Mouse (Mus musculus) left cerebral cortex, adult 2 months (tissue): ENCODE measurements around the gene Pdk2. TPM values are rescaled to one million over a fixed set of nuclear protein-coding genes. Genes with fewer than 3 reads are reported as not detected.

Experiments used
- DNase-seq, 2 experiments: peaks; one replicate each; pipeline ENCODE4 v3.0.0; 2021 to 2022; ENCODE audit warnings: low spot score in 2 of 2, mixed read lengths in 1 of 2; ENCODE audit errors: extremely low spot score in 1 of 2
- H3K27ac ChIP-seq: fragments of 200-600 bp; 2 replicates; pipeline ENCODE4 v1.8.1; 2022
- H3K4me3 ChIP-seq: fragments of 200-600 bp; 2 replicates; pipeline ENCODE4 v1.8.1; 2022
- CTCF ChIP-seq: fragments of 200-600 bp; IDR thresholded peaks from 2 replicates; pipeline ENCODE4 v1.8.1; 2022; ENCODE audit warnings: antibody characterized with exemption, mild to moderate bottlenecking, moderate library complexity
- intact Hi-C: fragments of 180-260 bp; cut with DNase I; formaldehyde crosslinking; loops from one replicate; pipeline ENCODE4 v1.15.1; 2025
- total RNA-seq, 2 experiments: library from RNA; stranded (reverse); gene quantifications; 2 replicates each; pipeline ENCODE4 v1.2.3; 2021

Gene Pdk2
- total RNA-seq, 2 experiments from 2014 or later: 109 to 112 TPM

DNA sequence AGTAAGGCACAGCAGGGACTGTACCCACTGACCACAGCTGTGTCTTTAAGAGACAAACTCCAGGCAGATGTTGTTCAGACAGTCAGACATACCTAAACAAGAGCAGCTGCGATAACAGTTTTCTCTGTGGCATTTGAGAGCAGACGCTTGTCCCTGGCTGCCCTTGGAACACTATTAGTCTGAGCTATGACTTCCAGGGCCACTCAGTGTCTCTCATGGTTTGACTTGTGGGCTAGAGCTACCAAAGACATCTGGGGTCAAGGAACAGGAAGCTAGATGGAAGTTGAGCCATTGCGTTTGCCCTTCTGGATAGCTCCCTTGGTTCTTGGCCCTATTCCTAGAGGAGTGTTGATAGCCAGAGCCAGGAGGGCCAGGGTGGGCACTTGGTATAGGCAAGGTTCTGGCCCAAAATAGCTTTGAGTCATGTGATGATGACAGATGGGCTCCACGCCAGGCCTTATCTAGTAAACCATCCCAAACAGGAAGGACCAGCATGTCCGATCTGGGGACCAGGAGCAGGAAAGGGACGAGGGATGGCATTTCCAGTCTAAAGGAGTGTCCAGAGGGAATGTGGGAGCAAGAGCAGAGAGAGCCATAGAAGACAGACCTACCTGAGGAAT is 38.2 kb upstream of the Pdk2 start:
- no peak overlapping the region for H3K4me3 ChIP-seq
- H3K27ac ChIP-seq: no peak overlapping the region
- no peak for DNase-seq
- no peak for TF ChIP-seq CTCF
- intact Hi-C loops: no loop called here

DNA sequence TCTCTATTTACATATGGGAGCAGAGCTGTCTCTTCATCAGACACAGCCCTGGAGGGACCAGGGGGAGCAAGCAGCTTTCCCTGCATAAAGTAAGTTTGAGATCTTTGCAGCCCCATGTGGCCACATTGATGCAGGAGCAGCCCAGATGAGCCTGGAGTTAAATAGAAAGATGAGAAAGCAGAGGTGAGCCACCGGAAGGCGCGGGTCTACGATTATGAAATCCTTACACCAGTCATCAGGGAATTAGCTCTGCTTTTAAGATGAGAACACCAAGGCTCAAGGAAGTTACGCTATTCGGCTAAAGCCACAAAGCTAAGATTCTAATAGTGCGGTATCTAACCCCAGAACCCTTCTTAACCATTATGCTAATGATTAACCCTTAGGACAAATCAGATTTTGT is 36.8 kb upstream of the Pdk2 start:
- no peak for TF ChIP-seq CTCF
- no peak for DNase-seq
- Histone ChIP-seq H3K4me3 (no peak overlapping the region), H3K27ac (no peak overlapping the region)
- intact Hi-C loops: no loop called here

DNA sequence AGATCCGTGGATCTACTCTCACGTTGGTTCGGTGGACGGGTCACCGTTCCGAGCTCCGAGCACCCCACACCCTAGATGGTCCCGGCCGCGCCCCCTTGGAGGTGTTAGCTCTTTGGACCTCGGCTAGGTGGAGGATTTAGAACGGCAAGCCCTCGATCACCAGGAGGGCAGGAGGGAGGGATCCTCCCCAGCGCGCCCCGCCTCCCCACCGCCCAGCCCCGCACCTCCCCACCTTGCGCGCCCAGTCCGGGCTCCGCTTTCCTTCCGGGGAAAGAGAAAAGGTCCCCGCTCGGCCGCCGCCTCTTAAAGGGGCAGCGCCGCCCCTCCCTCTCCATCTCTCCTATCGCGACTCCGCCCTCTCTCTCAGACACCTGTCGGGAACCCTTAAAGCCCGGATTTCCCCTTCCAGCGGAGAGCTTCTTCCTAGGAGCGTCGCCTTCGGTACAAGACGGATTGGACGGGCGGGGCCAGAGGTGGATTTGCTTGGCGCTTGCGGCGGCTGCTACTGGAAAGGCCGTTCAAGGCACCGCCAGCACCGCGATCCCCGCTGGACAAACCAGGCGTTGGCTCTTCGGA is 35.5 kb upstream of the Pdk2 start, which contains the start of gene Itga3:
Itga3 (minus strand) TSS at position 266 of the 576 bp plus-strand sequence.
- Histone ChIP-seq H3K27ac (peak within 1 kb of the TSS; percentile 79), H3K4me3 (peak within 1 kb of the TSS; percentile 60)
- peak; percentile 53 to 61 for DNase-seq
- intact Hi-C loops: loop anchor here (1.0 kb wide), 1 partner anchor 29 kb away; no protein-coding TSS in a partner anchor
- TF ChIP-seq CTCF: no peak

DNA sequence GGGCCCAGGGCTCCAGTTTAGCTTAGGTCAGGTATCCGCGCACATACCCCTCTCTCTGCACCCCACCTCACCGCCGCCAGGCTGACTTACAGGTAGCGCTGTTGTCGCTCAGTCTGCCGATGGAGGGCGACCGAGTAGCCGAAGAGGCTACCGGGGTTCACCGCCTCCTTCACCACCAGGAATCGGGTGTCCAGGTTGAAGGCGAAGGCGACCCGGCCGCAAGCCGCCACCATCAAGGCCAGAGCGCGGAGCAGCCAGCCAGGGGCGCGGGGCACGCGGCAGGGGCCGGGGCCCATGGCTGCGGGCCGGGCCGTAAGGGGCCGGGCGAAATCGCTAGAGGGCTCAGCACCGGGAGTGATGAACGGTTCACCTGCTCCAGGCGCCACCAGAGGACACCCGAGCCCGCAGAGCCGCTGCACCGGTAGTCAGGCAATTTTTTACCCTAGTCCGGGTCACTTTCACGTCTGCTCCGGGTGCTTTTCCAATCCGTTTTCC is 34.9 kb upstream of the Pdk2 start:
- H3K27ac ChIP-seq: peak overlapping the region; percentile 79
- intact Hi-C loops: loop anchor here (1.0 kb wide), 1 partner anchor 29 kb away; no protein-coding TSS in a partner anchor
- H3K4me3 ChIP-seq: peak overlapping the region; percentile 60
- TF ChIP-seq CTCF: peak; percentile 58
- DNase-seq: peak; percentile 52 to 58

DNA sequence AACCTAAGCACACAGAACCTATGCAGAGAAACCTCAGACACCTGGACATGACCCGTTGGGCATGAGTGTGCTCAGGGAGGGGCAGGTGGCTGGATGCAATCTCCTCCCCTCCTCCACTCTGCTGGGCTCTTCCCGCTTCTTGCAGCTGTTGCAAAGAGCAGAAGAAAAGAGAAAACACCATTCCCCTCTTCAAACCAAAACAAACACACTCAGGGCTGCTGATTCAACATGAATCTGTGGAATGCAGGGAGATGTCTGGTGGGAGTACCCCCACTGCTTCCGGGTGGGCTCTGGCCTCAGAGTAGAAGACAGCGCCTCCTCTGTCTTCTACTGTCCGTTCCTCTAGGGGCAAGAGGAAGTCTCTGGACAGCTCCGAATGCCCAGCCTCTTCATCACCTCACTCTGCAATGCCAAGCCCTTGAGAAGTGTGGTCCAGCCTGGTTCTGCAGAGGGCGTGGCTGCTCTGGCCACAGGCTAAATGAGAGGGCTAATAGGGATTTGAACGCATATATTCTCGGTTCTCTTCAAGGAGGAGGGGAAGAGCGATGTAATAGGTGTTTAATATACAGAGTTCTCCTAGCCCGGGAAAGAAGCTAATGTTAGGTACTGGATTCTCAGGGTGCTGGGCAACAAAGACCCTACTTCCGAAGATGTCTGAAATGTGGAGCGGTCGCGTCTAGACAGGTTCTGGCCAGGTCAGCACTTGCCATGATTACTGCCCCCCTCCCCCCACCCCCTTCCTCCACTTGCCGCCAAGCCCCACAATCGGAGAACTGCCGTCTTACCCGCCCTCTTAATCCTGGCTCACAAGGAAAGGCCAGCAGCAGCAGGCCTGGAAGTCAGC is 34.3 kb upstream of the Pdk2 start:
- intact Hi-C loops: loop anchor here (1.0 kb wide), 1 partner anchor 30 kb away; no protein-coding TSS in a partner anchor
- H3K27ac ChIP-seq: peak overlapping the region; percentile 79; the same call in 1 of the 2 replicates
- TF ChIP-seq CTCF: no peak
- DNase-seq: no peak
- H3K4me3 ChIP-seq: peak overlapping the region; percentile 60

DNA sequence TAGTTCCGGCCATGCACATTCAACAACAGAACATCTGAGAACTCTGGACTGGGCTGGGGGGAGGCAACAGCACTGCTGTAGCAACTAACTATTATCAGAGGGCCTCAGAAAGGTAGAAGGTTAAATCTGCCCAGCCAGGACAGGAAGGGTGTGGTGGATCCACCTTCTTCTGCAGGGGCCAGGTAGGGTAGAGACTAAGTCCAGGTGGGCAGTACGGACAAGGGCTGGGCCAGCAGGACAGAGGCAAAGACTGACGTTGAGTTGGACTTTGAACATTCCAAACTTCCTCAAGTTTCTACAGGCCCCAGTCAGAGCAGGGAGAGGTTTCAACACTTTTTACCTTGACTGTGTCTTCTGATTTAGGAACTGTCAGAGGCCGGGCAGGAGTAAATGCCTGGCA is 33.5 kb upstream of the Pdk2 start:
- intact Hi-C loops: no loop called here
- no peak for TF ChIP-seq CTCF
- Histone ChIP-seq H3K4me3 (no peak overlapping the region), H3K27ac (no peak overlapping the region)
- no peak for DNase-seq

DNA sequence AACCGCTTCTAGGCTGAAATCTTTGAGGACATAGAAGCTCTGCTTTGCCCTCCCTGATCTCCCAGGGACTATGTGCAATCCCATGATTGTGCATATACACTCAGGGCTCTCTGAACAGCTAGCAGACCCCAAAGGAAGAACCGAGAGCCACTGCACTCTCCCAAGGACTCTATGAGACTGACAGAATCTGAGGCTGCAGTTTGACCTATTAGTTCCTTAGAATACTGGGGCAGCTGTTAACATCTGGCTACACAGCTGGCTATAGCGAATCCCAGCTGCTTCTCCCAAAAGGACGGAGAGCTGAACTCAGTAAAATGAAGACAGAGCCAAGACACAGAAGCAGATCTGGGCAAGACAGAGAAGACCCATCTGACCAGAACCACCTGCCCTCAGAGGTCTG is 32.7 kb upstream of the Pdk2 start:
- H3K4me3 ChIP-seq: no peak overlapping the region
- no peak for TF ChIP-seq CTCF
- intact Hi-C loops: no loop called here
- no peak for DNase-seq
- H3K27ac ChIP-seq: no peak overlapping the region

DNA sequence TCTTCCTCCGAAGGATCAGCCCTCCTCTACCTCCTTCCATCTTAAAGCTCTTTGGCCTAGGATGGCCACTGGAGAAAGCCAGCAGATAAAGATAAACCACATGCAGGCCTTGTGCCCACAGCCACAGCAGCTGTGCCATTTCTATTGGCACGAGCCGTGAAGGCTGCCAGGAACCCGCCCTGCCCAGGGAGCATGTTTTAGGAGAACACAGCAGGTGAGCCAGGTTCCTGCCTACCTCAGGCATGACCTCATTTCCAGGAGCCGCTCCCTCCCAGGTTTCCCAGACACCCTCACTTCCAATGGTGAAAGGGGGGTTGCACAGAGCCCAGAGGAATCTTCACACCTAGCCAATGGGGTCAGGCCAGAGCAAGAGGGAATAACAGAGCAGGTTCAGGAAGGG is 31.6 kb upstream of the Pdk2 start:
- no peak overlapping the region for H3K27ac ChIP-seq
- no peak for DNase-seq
- no peak for TF ChIP-seq CTCF
- no peak overlapping the region for H3K4me3 ChIP-seq
- intact Hi-C loops: no loop called here

DNA sequence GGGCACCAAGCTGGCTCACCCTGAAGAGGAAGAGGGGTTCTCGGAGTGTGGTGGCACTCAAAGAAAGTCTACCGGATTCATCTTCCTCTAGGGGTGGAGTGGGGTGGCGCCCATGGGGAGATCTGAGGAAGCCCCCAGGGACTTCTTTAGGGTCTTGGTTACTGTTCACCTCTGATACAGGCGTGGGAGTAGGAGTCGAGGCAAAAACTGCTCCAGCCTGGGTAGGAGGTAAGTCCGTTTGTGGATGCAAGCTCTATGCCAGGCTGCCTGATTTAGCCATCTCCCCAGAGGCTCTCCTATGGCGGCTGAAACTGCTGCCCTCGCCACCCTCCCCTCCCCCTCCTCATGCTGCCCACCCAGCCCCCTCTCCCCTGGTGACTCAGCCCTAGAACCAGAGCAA is 31.0 kb upstream of the Pdk2 start:
- Histone ChIP-seq H3K4me3 (no peak overlapping the region), H3K27ac (no peak overlapping the region)
- TF ChIP-seq CTCF: no peak
- DNase-seq: no peak
- intact Hi-C loops: no loop called here

DNA sequence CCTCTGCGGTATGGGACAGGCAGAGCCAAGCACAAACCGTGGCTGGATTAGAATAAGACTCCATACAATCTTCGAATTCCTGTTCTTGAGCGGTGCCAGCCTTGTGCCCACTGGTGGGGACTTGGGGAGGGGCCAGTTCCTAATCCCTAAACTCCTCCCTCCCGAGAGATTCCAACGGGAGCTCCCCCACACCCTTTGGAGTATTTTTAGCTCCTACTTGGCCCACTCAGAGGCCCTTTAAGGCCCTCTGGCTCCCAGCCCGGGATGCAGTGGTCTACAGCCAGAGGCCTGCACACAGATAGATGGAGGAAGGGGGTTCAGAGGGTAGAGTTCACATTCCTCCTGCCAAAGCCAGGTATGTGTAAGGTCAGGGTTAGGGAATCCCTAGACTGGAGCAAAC is 30.1 kb upstream of the Pdk2 start:
- no peak overlapping the region for H3K4me3 ChIP-seq
- H3K27ac ChIP-seq: no peak overlapping the region
- no peak for DNase-seq
- intact Hi-C loops: no loop called here
- no peak for TF ChIP-seq CTCF

DNA sequence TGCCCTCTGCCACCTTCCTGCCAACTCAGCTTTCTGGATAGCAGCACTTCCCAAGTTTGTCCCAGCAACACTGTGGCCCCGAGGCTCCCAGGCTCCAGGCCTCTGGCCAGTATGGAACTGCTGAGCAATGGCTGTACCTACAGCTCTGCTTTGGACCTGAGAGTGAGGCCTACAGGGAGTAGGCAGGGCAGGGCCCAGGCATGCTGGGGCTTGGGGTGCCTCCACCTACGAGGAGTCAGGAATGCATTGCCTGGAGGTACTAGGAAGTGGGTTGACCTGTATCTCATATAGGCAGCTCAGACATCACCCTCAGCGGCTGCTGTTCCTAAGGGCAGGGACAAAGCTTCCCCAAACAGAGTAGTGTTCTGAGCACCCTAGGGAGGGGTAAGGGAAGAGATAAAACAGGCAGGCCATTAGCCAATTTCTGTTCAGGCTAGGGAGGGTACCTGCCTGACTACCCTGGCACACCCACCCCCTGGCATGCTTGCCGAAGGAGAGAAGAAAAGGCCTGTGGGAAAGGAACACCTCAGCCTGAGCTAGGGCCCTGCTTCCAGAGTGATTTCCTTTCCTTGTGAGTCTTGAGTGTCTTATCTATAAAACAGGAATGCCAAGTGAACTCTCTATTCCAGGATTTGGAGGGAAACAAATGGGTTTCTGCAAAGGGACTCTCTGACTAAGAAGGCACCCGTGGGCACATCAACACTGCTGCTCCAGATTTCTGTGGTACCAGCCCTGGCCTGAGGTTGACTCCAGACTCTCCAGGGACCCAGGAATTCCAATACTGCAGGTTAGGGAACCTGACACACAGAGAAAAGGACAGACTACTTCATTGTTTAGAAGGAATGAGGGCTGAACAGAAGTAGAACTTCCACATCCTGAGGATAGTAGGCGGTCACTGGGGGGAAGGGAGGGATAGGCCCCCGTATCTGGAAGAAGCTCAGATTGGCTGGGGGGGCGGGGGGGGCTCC is 29.3 kb upstream of the Pdk2 start:
- H3K4me3 ChIP-seq: no peak overlapping the region
- TF ChIP-seq CTCF: no peak
- intact Hi-C loops: no loop called here
- DNase-seq: no peak
- H3K27ac ChIP-seq: no peak overlapping the region
